Mouse (Mus musculus) kidney, postnatal 0 days (tissue): ENCODE results near the gene Nrbf2. TPM values are rescaled to one million over a fixed set of nuclear protein-coding genes. Genes with fewer than 3 reads are reported as not detected.

Experiments used
- ATAC-seq: fragments of 200-750 bp; cut with Nextera tagmentation; replicated peaks from 2 replicates; pipeline ENCODE4 v1.8.0; 2017; ENCODE audit warnings: low read depth, moderate number of reproducible peaks, moderate TSS enrichment, moderate library complexity; ENCODE audit not compliant: low FRiP score
- DNase-seq: peaks from one replicate; pipeline ENCODE4 v3.0.0-alpha.2; 2016; ENCODE audit warnings: low spot score
- H3K27ac ChIP-seq: fragments of 300-500 bp; sonication (generic); 2 replicates; pipeline ENCODE4 v1.5.1; 2014; ENCODE audit warnings: mild to moderate bottlenecking
- H3K27me3 ChIP-seq: fragments of 300-500 bp; sonication (generic); 2 replicates; pipeline ENCODE4 v1.6.1; 2014; ENCODE audit warnings: low read length, mixed read lengths; ENCODE audit not compliant: insufficient read depth
- H3K36me3 ChIP-seq: fragments of 300-500 bp; sonication (generic); 2 replicates; pipeline ENCODE4 v1.6.1; 2014; ENCODE audit warnings: low read length, mixed read lengths; ENCODE audit not compliant: insufficient read depth
- H3K4me1 ChIP-seq: fragments of 300-500 bp; sonication (generic); replicated peaks from 2 replicates; pipeline ENCODE4 v1.6.1; 2014; ENCODE audit warnings: antibody characterized with exemption, low read length, mixed read lengths; ENCODE audit not compliant: insufficient read depth
- H3K4me2 ChIP-seq: fragments of 300-500 bp; sonication (generic); 2 replicates; pipeline ENCODE4 v1.6.1; 2014; ENCODE audit warnings: mild to moderate bottlenecking, low read length, moderate library complexity, mixed read lengths
- H3K4me3 ChIP-seq: fragments of 300-500 bp; sonication (generic); replicated peaks from 2 replicates; pipeline ENCODE4 v1.5.1; 2014; ENCODE audit warnings: low read depth, low read length
- H3K9ac ChIP-seq: fragments of 300-500 bp; sonication (generic); 2 replicates; pipeline ENCODE4 v1.6.1; 2014; ENCODE audit warnings: low read depth, low read length
- H3K9me3 ChIP-seq: fragments of 300-500 bp; sonication (generic); replicated peaks from 2 replicates; pipeline ENCODE4 v1.6.1; 2016; ENCODE audit warnings: low read length, inconsistent platforms, mixed read lengths
- CTCF ChIP-seq: IDR thresholded peaks from 2 replicates; pipeline ENCODE4 v1.5.1; 2016; ENCODE audit warnings: antibody characterized with exemption, low read depth, mild to moderate bottlenecking, moderate library complexity
- WGBS: fragments of 180-500 bp; shearing (Covaris S2); extraction: QIAGEN DNeasy Blood & Tissue Kit; methylation state at CpG from one replicate; pipeline ENCODE4 v1.1.7; 2014; 5-methylcytosine and 5-hydroxymethylcytosine counted together
- polyA plus RNA-seq: library from polyadenylated mRNA; unstranded; fragments of >200 nt; fragmentation: Nextera tagmentation; extraction: Ambion mirVana; gene quantifications from 2 replicates; pipeline ENCODE4 v1.2.1, GENCODE M21; 2015

Gene Nrbf2
- polyA plus RNA-seq, 1 experiment from 2014 or later = 38.1 TPM

- H3K36me3 ChIP-seq = no peaks in the 10 kb centered on the region
- ATAC-seq (peak; percentile 55), DNase-seq (no peak)
- no peak overlapping the region for H3K4me2 ChIP-seq
- no peaks in the 10 kb centered on the region for H3K9me3 ChIP-seq
- H3K27me3 ChIP-seq = no peaks in the 10 kb centered on the region
- TF ChIP-seq CTCF = no peak
- peak overlapping the region; percentile 26; the same call in 1 of the 2 replicates for H3K27ac ChIP-seq
- no peak overlapping the region for H3K4me3 ChIP-seq
- peaks cover 13% of the 10 kb centered on the region; the same call in 1 of the 2 replicates for H3K4me1 ChIP-seq
- WGBS = 67% methylated on average over 3 of the region's 3 CpGs
- no peak overlapping the region for H3K9ac ChIP-seq
These were observed 2.8 kb upstream of the Nrbf2 start for GRCm38 (mm10) chr10:67287877-67288276.

GRCm38 (mm10) chr10:67284761-67285175 lies 337 bp downstream of the Nrbf2 start:
- DNase-seq (no peak), ATAC-seq (peak; percentile 47; the same call in 1 of the 2 replicates)
- TF ChIP-seq CTCF = no peak; the same call in 1 of the 2 replicates
- no peaks in the 10 kb centered on the region for H3K36me3 ChIP-seq
- peak overlapping the region; percentile 98 for H3K4me3 ChIP-seq
- H3K4me1 ChIP-seq = peaks cover 20% of the 10 kb centered on the region
- peak overlapping the region; percentile 88 for H3K4me2 ChIP-seq
- peak overlapping the region; percentile 89 for H3K27ac ChIP-seq
- WGBS = under 1% methylated on average over 28 of the region's 41 CpGs
- H3K9ac ChIP-seq = peak overlapping the region; percentile 88
- no peaks in the 10 kb centered on the region for H3K9me3 ChIP-seq
- H3K27me3 ChIP-seq = no peaks in the 10 kb centered on the region

- Histone ChIP-seq H3K9ac (peak overlapping the region; percentile 88), H3K36me3 (no peaks in the 10 kb centered on the region), H3K27me3 (no peaks in the 10 kb centered on the region), H3K27ac (peak overlapping the region; percentile 89), H3K4me1 (peaks cover 20% of the 10 kb centered on the region), H3K9me3 (no peaks in the 10 kb centered on the region), H3K4me3 (peak overlapping the region; percentile 98), H3K4me2 (peak overlapping the region; percentile 88)
- ATAC-seq (no peak), DNase-seq (peak; percentile 83)
- WGBS = under 1% methylated on average over 10 of the region's 10 CpGs
- TF ChIP-seq CTCF = no peak
These were observed 794 bp downstream of the Nrbf2 start for GRCm38 (mm10) chr10:67284311-67284710.

GRCm38 (mm10) chr10:67283516-67283915 lies 1.6 kb downstream of the Nrbf2 start:
- H3K4me2 ChIP-seq = peak overlapping the region; percentile 88
- H3K9me3 ChIP-seq = no peaks in the 10 kb centered on the region
- no peak overlapping the region for H3K27ac ChIP-seq
- peak overlapping the region; percentile 98; the same call in 1 of the 2 replicates for H3K4me3 ChIP-seq
- WGBS = 70% methylated on average over 9 of the region's 9 CpGs
- no peaks in the 10 kb centered on the region for H3K27me3 ChIP-seq
- peak overlapping the region; percentile 88; the same call in 1 of the 2 replicates for H3K9ac ChIP-seq
- DNase-seq (no peak), ATAC-seq (no peak)
- peaks cover 20% of the 10 kb centered on the region for H3K4me1 ChIP-seq
- TF ChIP-seq CTCF = no peak
- H3K36me3 ChIP-seq = no peaks in the 10 kb centered on the region

GRCm38 (mm10) chr10:67282531-67282930 lies 2.6 kb downstream of the Nrbf2 start:
- Histone ChIP-seq H3K9me3 (no peaks in the 10 kb centered on the region), H3K9ac (no peak overlapping the region), H3K36me3 (no peaks in the 10 kb centered on the region), H3K27ac (no peak overlapping the region), H3K4me3 (no peak overlapping the region), H3K4me1 (peaks cover 20% of the 10 kb centered on the region), H3K27me3 (no peaks in the 10 kb centered on the region), H3K4me2 (no peak overlapping the region)
- no peak for TF ChIP-seq CTCF
- no peak for DNase-seq
- no peak for ATAC-seq
- WGBS = 69% methylated on average over 2 of the region's 2 CpGs

GRCm38 (mm10) chr10:67281852-67282251 lies 3.3 kb downstream of the Nrbf2 start:
- H3K4me3 ChIP-seq = no peak overlapping the region
- DNase-seq = no peak
- no peak overlapping the region for H3K9ac ChIP-seq
- no peaks in the 10 kb centered on the region for H3K36me3 ChIP-seq
- peaks cover 20% of the 10 kb centered on the region for H3K4me1 ChIP-seq
- no peak overlapping the region; the same call in 1 of the 2 replicates for H3K27ac ChIP-seq
- TF ChIP-seq CTCF = no peak
- no peak for ATAC-seq
- peak overlapping the region; percentile 15; the same call in 1 of the 2 replicates for H3K4me2 ChIP-seq
- no peaks in the 10 kb centered on the region for H3K27me3 ChIP-seq
- H3K9me3 ChIP-seq = no peaks in the 10 kb centered on the region
- 37% methylated on average over 8 of the region's 8 CpGs for WGBS

GRCm38 (mm10) chr10:67275916-67276315 lies 9.2 kb downstream of the Nrbf2 start:
- Histone ChIP-seq H3K9ac (no peak overlapping the region), H3K27me3 (no peaks in the 10 kb centered on the region), H3K4me3 (no peak overlapping the region), H3K36me3 (peaks cover 22% of the 10 kb centered on the region; the same call in 1 of the 2 replicates), H3K4me2 (no peak overlapping the region), H3K4me1 (0 out of 2 replicates have a peak, but pooled peaks cover 2% of the 10 kb centered on the region), H3K9me3 (no peaks in the 10 kb centered on the region), H3K27ac (no peak overlapping the region)
- ATAC-seq = no peak
- no peak for DNase-seq
- TF ChIP-seq CTCF = no peak
